In genomic region chr7:122099222-122099621, GRCm38 (mm10) we compare ENCODE assay signal across 9 mouse cellular contexts. TPM values are rescaled to one million over a fixed set of nuclear protein-coding genes. Genes with fewer than 3 reads are reported as not detected.
DNase-seq lines count a peak whose midpoint lies in the region; TF ChIP-seq lines count a peak whose summit lies in the region.
"Had no signal": no experiment of that assay in that cellular context is flagged by ENCODE, and none has a peak within 500 bp of the region (broad histone marks: within the 10 kb centered on the region; RNA-seq: fewer than 3 reads in every experiment).

No protein-coding gene starts in this region.

- peak; percentile 88 for TF ChIP-seq CTCF in layer of hippocampus, adult 2 months (conservative IDR thresholded peaks at IDR 0.05)

- in situ Hi-C loops in ES-E14 (cut with MboI; ENCODE audit: low sequenced_read_pairs in 2 of 2, unreplicated experiment in 2 of 2), result no loop called here

- H3K4me3 ChIP-seq in layer of hippocampus, adult 2 months, result no peak overlapping the region
- H3K4me3 ChIP-seq in ES-E14 (ENCODE audit: insufficient read depth in 1 of 2, low read depth in 1 of 2, low read length in 2 of 2, poor library complexity in 1 of 2, severe bottlenecking in 1 of 2), result no peak overlapping the region
- no peak overlapping the region for H3K4me3 ChIP-seq in limb, embryonic 10.5 days
- H3K4me3 ChIP-seq: hindbrain, embryonic 15.5 days had no signal

- no peaks in the 10 kb centered on the region; a peak in 1 of 4 replicates for H3K4me1 ChIP-seq in ES-E14 (ENCODE audit: control insufficient read depth in 2 of 2, insufficient read depth in 2 of 2, low read length in 2 of 2, poor library complexity in 1 of 2)
- peaks cover 7% of the 10 kb centered on the region for H3K4me1 ChIP-seq in limb, embryonic 10.5 days

- DNase-seq in layer of hippocampus, adult 2 months (ENCODE audit: low spot score in 2 of 2), result peak; percentile 22 to 34
- no peak for DNase-seq in layer of hippocampus, adult 9-11 months
- DNase-seq in ES-E14 (ENCODE audit: low read depth, low spot score), result peak; percentile 59
- peak; percentile 69 for DNase-seq in brain, adult 2 months (ENCODE audit: low read depth, low spot score)
- DNase-seq in fibroblast of lung, adult 2 months (ENCODE audit: low read depth), result peak; percentile 15
- DNase-seq in limb, embryonic 10.5 days (ENCODE audit: low spot score), result peak; percentile 45
- peak; percentile 77 for DNase-seq in retina, embryonic 14.5 days (ENCODE audit: low spot score)
- DNase-seq in gastrocnemius, postnatal 14 days, result no peak

- H3K9ac ChIP-seq in ES-E14 (ENCODE audit: insufficient read depth, low read depth, low read length, poor library complexity, severe bottlenecking), result no peak overlapping the region
- H3K9ac ChIP-seq: hindbrain, embryonic 15.5 days had no signal

- H3K9me3 ChIP-seq in ES-E14 (ENCODE audit: control insufficient read depth, insufficient read depth, low read depth, low read length), result no peaks in the 10 kb centered on the region
- no peaks in the 10 kb centered on the region for H3K9me3 ChIP-seq in limb, embryonic 10.5 days (replicated peaks)
- H3K9me3 ChIP-seq: hindbrain, embryonic 15.5 days had no signal

- intact Hi-C loops in gastrocnemius, postnatal 14 days (cut with DNase I; ENCODE audit: low total_unique reads), result no loop called here

- WGBS in limb, embryonic 10.5 days, result 75% methylated on average over 4 of the region's 4 CpGs

- H3K27me3 ChIP-seq in limb, embryonic 10.5 days (ENCODE audit: low read depth, poor library complexity, severe bottlenecking), result no peaks in the 10 kb centered on the region
- H3K27me3 ChIP-seq: hindbrain, embryonic 15.5 days had no signal

- H3K27ac ChIP-seq in layer of hippocampus, adult 2 months, result no peak overlapping the region
- no peak overlapping the region for H3K27ac ChIP-seq in ES-E14 (ENCODE audit: insufficient read depth, low read depth, low read length, poor library complexity, severe bottlenecking)
- no peak overlapping the region for H3K27ac ChIP-seq in limb, embryonic 10.5 days
- H3K27ac ChIP-seq: hindbrain, embryonic 15.5 days had no signal

- H3K36me3 ChIP-seq in ES-E14 (ENCODE audit: control insufficient read depth, insufficient read depth, low read length, poor library complexity, severe bottlenecking), result peaks cover 26% of the 10 kb centered on the region
- peaks cover 56% of the 10 kb centered on the region for H3K36me3 ChIP-seq in limb, embryonic 10.5 days

TF ChIP-seq in ES-E14, 5 proteins besides CTCF, POLR2A, EP300 and RAD21:
- TF ChIP-seq CHD2 (IDR thresholded peaks at IDR 0.05; ENCODE audit: low read depth, low read length) (no peak), HCFC1 (IDR thresholded peaks at IDR 0.05; ENCODE audit: borderline replicate concordance, insufficient read depth, low read length) (no peak), ZC3H11A (IDR thresholded peaks at IDR 0.05; ENCODE audit: borderline replicate concordance, low read depth, low read length) (no peak), MAFK (IDR thresholded peaks at IDR 0.05; ENCODE audit: insufficient read depth, low read depth, low read length) (no peak), ZNF384 (IDR thresholded peaks at IDR 0.05; ENCODE audit: low read depth, low read length) (no peak)

RNA-seq across cellular contexts. Expression of gene Ndufab1, which starts 2.5 kb away (rescaled TPM):
- total RNA-seq in layer of hippocampus, adult 2 months (2021), result 100 to 1,000 TPM; 259 to 306 TPM
- total RNA-seq in ES-E14 (2012; rRNA removed), result 113 and 151 TPM in 2 replicates
- polyA plus RNA-seq in limb, embryonic 10.5 days (2016; fragmentation: Nextera tagmentation; extraction: Ambion mirVana), result 799 and 837 TPM in 2 replicates
- total RNA-seq in gastrocnemius, postnatal 14 days (2021), result 100 to 1,000 TPM; 675 to 794 TPM

RNA-seq across cellular contexts. Expression of gene Ears2, which starts 32.2 kb away (rescaled TPM):
- total RNA-seq in layer of hippocampus, adult 2 months (2021), result 10 to 100 TPM in 1 of 2 experiments, 1 to 10 TPM in 1; 9.7 to 10.0 TPM
- 18.6 and 20.5 TPM in 2 replicates for total RNA-seq in ES-E14 (2012; rRNA removed)
- polyA plus RNA-seq in limb, embryonic 10.5 days (2016; fragmentation: Nextera tagmentation; extraction: Ambion mirVana), result 19.0 and 20.0 TPM in 2 replicates
- total RNA-seq in gastrocnemius, postnatal 14 days (2021), result 1 to 10 TPM; 8.3 to 9.6 TPM

RNA-seq across cellular contexts. Expression of gene Ubfd1, which starts 32.2 kb away (rescaled TPM):
- total RNA-seq in layer of hippocampus, adult 2 months (2021), result 10 to 100 TPM; 49.6 to 50.7 TPM
- total RNA-seq in ES-E14 (2012; rRNA removed), result 56.1 and 70.7 TPM in 2 replicates
- polyA plus RNA-seq in limb, embryonic 10.5 days (2016; fragmentation: Nextera tagmentation; extraction: Ambion mirVana), result 83.7 and 87.3 TPM in 2 replicates
- total RNA-seq in gastrocnemius, postnatal 14 days (2021), result 10 to 100 TPM; 25.5 to 25.7 TPM

RNA-seq across cellular contexts. Expression of gene Palb2, which starts 33.6 kb away (rescaled TPM):
- 1 to 10 TPM; 1.9 to 2.2 TPM for total RNA-seq in layer of hippocampus, adult 2 months (2021)
- 21.0 and 24.4 TPM in 2 replicates for total RNA-seq in ES-E14 (2012; rRNA removed)
- polyA plus RNA-seq in limb, embryonic 10.5 days (2016; fragmentation: Nextera tagmentation; extraction: Ambion mirVana), result 26.8 and 28.4 TPM in 2 replicates
- total RNA-seq in gastrocnemius, postnatal 14 days (2021), result under 1 TPM; 0.45 to 0.58 TPM

RNA-seq across cellular contexts. Expression of gene Dctn5, which starts 33.6 kb away (rescaled TPM):
- total RNA-seq in layer of hippocampus, adult 2 months (2021), result 100 to 1,000 TPM; 101 to 104 TPM
- 34.8 and 46.0 TPM in 2 replicates for total RNA-seq in ES-E14 (2012; rRNA removed)
- polyA plus RNA-seq in limb, embryonic 10.5 days (2016; fragmentation: Nextera tagmentation; extraction: Ambion mirVana), result 110 and 126 TPM in 2 replicates
- 10 to 100 TPM; 25.8 to 26.2 TPM for total RNA-seq in gastrocnemius, postnatal 14 days (2021)

Comparison
In these comparisons a context has a peak if more than half of its experiments do, and no peak if none do; other contexts are left out.
1. DNase-seq: peak in layer of hippocampus, adult 2 months (2 of 2), ES-E14 (single experiment), brain, adult 2 months (single experiment), fibroblast of lung, adult 2 months (single experiment), limb, embryonic 10.5 days (single experiment) and retina, embryonic 14.5 days (single experiment); none in layer of hippocampus, adult 9-11 months (single experiment) and gastrocnemius, postnatal 14 days (single experiment).